Mouse (Mus musculus) lung, adult 2 months (tissue): ENCODE data around the gene Erp29. TPM values are rescaled to one million over a fixed set of nuclear protein-coding genes. Genes with fewer than 3 reads are reported as not detected.
A peak's percentile ranks its signal among the peaks of the same experiment; 100 is the strongest.

Experiments used
- DNase-seq: peaks from one replicate; pipeline ENCODE4 v3.0.0; 2022
- H3K4me1 ChIP-seq: fragments of 200-500 bp; 2 replicates; pipeline ENCODE4 v1.6.1; 2011; ENCODE audit warnings: low read length; ENCODE audit not compliant: control insufficient read depth, insufficient read depth
- H3K4me3 ChIP-seq: fragments of 200-500 bp; replicated peaks from 2 replicates; pipeline ENCODE3; 2011; ENCODE audit warnings: low read depth, mild to moderate bottlenecking, control low read depth, low read length; ENCODE audit errors: extremely low read depth
- CTCF ChIP-seq: fragments of 200-500 bp; IDR thresholded peaks from 2 replicates; pipeline ENCODE4 v1.5.1; 2011; ENCODE audit warnings: mild to moderate bottlenecking, low read length, control low read depth; ENCODE audit not compliant: insufficient read depth
- POLR2A ChIP-seq: fragments of 200-500 bp; IDR thresholded peaks from 2 replicates; pipeline ENCODE4 v1.6.1; 2011; ENCODE audit warnings: low read depth, mild to moderate bottlenecking, control low read depth, low read length, borderline replicate concordance; ENCODE audit errors: extremely low read depth
- WGBS: fragments of 180-500 bp; shearing (Covaris S2); methylation state at CpG from one replicate; pipeline ENCODE4 v1.1.7; 2018; 5-methylcytosine and 5-hydroxymethylcytosine counted together
- polyA plus RNA-seq: library from polyadenylated mRNA; depleted of rRNA; stranded (reverse); fragments of >200 nt; gene quantifications from 2 replicates; pipeline ENCODE4 v1.2.3, GENCODE M21; 2012

Erp29 gene
- polyA plus RNA-seq, 1 experiment = 34.0 TPM

- DNase-seq = no peak
- no peak for TF ChIP-seq CTCF
- no peak for TF ChIP-seq POLR2A
- H3K4me3 ChIP-seq = peak overlapping the region; percentile 46
Observed at GRCm38 (mm10) chr5:121463601-121464250, 11.4 kb upstream of the Erp29 start.

GRCm38 (mm10) chr5:121462967-121463366 lies 10.7 kb upstream of the Erp29 start:
- H3K4me1 ChIP-seq = no peaks in the 10 kb centered on the region
- H3K4me3 ChIP-seq = peak overlapping the region; percentile 46
- 55% methylated on average over 5 of the region's 5 CpGs for WGBS
- TF ChIP-seq POLR2A (peak; percentile 56; the same call in 1 of the 2 replicates), CTCF (no peak)
- DNase-seq = no peak

More at GRCm38 (mm10) chr5:121463601-121464250, 11.4 kb upstream of the Erp29 start:
- no peaks in the 10 kb centered on the region for H3K4me1 ChIP-seq
- WGBS = 53% methylated on average over 5 of the region's 5 CpGs

GRCm38 (mm10) chr5:121462171-121462502 lies 9.8 kb upstream of the Erp29 start:
- DNase-seq = no peak
- TF ChIP-seq POLR2A = no peak
- no peak for TF ChIP-seq CTCF
- 23% methylated on average over 1 of the region's 1 CpGs for WGBS
- H3K4me1 ChIP-seq = no peaks in the 10 kb centered on the region
- no peak overlapping the region for H3K4me3 ChIP-seq

GRCm38 (mm10) chr5:121461339-121462170 lies 9.2 kb upstream of the Erp29 start:
- WGBS = 51% methylated on average over 4 of the region's 4 CpGs
- no peak for TF ChIP-seq CTCF
- no peak for TF ChIP-seq POLR2A
- no peak overlapping the region for H3K4me3 ChIP-seq
- DNase-seq = no peak
- no peaks in the 10 kb centered on the region for H3K4me1 ChIP-seq

GRCm38 (mm10) chr5:121455510-121456265 lies 3.4 kb upstream of the Erp29 start:
- Histone ChIP-seq H3K4me3 (no peak overlapping the region), H3K4me1 (peaks cover 8% of the 10 kb centered on the region; the same call in 1 of the 2 replicates)
- 41% methylated on average over 9 of the region's 9 CpGs for WGBS
- TF ChIP-seq CTCF (no peak), POLR2A (no peak)
- no peak for DNase-seq

- no peak overlapping the region for H3K4me3 ChIP-seq
- 60% methylated on average over 3 of the region's 3 CpGs for WGBS
- H3K4me1 ChIP-seq = peaks cover 8% of the 10 kb centered on the region; the same call in 1 of the 2 replicates
- TF ChIP-seq CTCF (no peak), POLR2A (no peak)
- DNase-seq = no peak
Observed at GRCm38 (mm10) chr5:121454503-121454782, 2.1 kb upstream of the Erp29 start.

- no peak overlapping the region for H3K4me3 ChIP-seq
- no peak for DNase-seq
- WGBS = 57% methylated on average over 13 of the region's 13 CpGs
- TF ChIP-seq CTCF = no peak
- no peak for TF ChIP-seq POLR2A
- peaks cover 8% of the 10 kb centered on the region; the same call in 1 of the 2 replicates for H3K4me1 ChIP-seq
Observed at GRCm38 (mm10) chr5:121453743-121454502, 1.6 kb upstream of the Erp29 start.

DNA sequence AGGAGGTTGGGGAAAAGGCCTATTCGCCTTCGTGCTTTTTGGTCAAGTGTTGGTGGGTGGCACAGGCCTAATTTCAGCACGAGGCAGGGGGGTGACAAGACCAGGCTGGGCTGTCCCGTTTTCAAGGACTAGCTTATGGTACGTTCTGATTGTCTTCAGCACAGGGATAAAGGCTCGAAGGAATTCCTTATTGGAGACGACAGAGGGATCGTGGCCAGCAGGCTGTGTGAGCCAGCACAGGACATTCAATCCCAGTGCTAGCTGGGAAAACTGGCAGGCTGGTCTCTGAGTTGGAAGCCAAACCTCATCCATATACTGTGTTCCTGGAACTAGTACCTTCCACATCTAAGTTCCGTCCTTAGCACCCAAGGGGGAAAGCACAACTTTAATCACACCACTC lies 600 bp upstream of the Erp29 start:
- no peak for DNase-seq
- peaks cover 8% of the 10 kb centered on the region; the same call in 1 of the 2 replicates for H3K4me1 ChIP-seq
- TF ChIP-seq POLR2A (no peak), CTCF (no peak)
- WGBS = 4% methylated on average over 9 of the region's 9 CpGs
- H3K4me3 ChIP-seq = peak overlapping the region; percentile 99

DNA sequence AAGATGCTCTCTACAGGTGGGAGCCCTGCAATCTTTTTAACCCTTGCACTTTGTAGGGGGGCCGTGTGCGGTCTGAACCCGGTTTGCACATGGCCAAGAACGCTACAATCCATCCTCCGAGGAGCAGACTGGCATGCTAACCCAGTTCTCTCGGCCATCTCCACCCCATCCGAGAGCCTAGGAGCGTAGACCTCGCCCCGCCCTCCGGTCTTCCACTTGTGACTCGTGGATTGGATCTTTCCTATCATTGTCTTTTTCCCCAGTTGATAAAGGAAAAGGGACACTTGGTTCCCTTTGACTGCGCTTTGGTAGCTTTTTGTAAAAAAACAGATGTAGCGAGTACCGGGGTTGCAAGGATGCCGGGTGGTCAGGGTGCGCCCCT lies 671 bp downstream of the Erp29 start, which contains the start of gene Tmem116:
TSS of gene Tmem116 (plus strand) at position 250 of the 382 bp plus-strand sequence.
- no peak for TF ChIP-seq POLR2A
- TF ChIP-seq CTCF = no peak
- DNase-seq = no peak

More for the DNA sequence above, 671 bp downstream of the Erp29 start, which contains the start of gene Tmem116:
- 0% methylated on average over 17 of the region's 17 CpGs for WGBS
- Histone ChIP-seq H3K4me3 (peak within 1 kb of the TSS; percentile 99), H3K4me1 (peaks cover 8% of the 10 kb centered on the region; the same call in 1 of the 2 replicates)
